Mouse (Mus musculus): ENCODE results near the gene Med12l. TPM values are rescaled to one million over a fixed set of nuclear protein-coding genes. Genes with fewer than 3 reads are reported as not detected.

Gene Med12l
- polyA plus RNA-seq, 1 experiment, result 11.7 TPM

GRCm38 (mm10) chr3:59155404-59155803, 149.8 kb downstream of the Med12l start:
- H3K4me3 ChIP-seq (ENCODE audit: low read depth, low read length), result no peak overlapping the region
- TF ChIP-seq CTCF (IDR thresholded peaks at IDR 0.05; ENCODE audit: low read depth, low read length) (no peak), POLR2A (IDR thresholded peaks at IDR 0.05; ENCODE audit: insufficient read depth, low read length) (no peak), EP300 (IDR thresholded peaks at IDR 0.05; ENCODE audit: insufficient read depth, low read depth, low read length) (no peak)
- no peaks in the 10 kb centered on the region for H3K27me3 ChIP-seq (ENCODE audit: control insufficient read depth, insufficient read depth, low read length, poor library complexity, severe bottlenecking)
- no peak overlapping the region for H3K27ac ChIP-seq (ENCODE audit: insufficient read depth, low read length)
- no peaks in the 10 kb centered on the region for H3K9me3 ChIP-seq (replicated peaks; ENCODE audit: control insufficient read depth, insufficient read depth, low read length, poor library complexity, severe bottlenecking)
- H3K4me1 ChIP-seq (ENCODE audit: control insufficient read depth, insufficient read depth, low read length), result no peaks in the 10 kb centered on the region
- H3K36me3 ChIP-seq (ENCODE audit: control insufficient read depth, insufficient read depth, low read length, poor library complexity, severe bottlenecking), result no peaks in the 10 kb centered on the region
- H3K9ac ChIP-seq (ENCODE audit: low read depth, poor library complexity, severe bottlenecking), result no peak overlapping the region

GRCm38 (mm10) chr3:59157048-59157447, 151.4 kb downstream of the Med12l start:
- no peaks in the 10 kb centered on the region for H3K9me3 ChIP-seq (replicated peaks; ENCODE audit: control insufficient read depth, insufficient read depth, low read length, poor library complexity, severe bottlenecking)
- H3K4me1 ChIP-seq (ENCODE audit: control insufficient read depth, insufficient read depth, low read length), result no peaks in the 10 kb centered on the region
- H3K27me3 ChIP-seq (ENCODE audit: control insufficient read depth, insufficient read depth, low read length, poor library complexity, severe bottlenecking), result no peaks in the 10 kb centered on the region
- TF ChIP-seq POLR2A (IDR thresholded peaks at IDR 0.05; ENCODE audit: insufficient read depth, low read length), result no peak
- TF ChIP-seq CTCF (IDR thresholded peaks at IDR 0.05; ENCODE audit: low read depth, low read length), result no peak
- TF ChIP-seq EP300 (IDR thresholded peaks at IDR 0.05; ENCODE audit: insufficient read depth, low read depth, low read length), result no peak
- no peak overlapping the region for H3K4me3 ChIP-seq (ENCODE audit: low read depth, low read length)
- no peaks in the 10 kb centered on the region for H3K36me3 ChIP-seq (ENCODE audit: control insufficient read depth, insufficient read depth, low read length, poor library complexity, severe bottlenecking)
- H3K27ac ChIP-seq (ENCODE audit: insufficient read depth, low read length), result no peak overlapping the region
- H3K9ac ChIP-seq (ENCODE audit: low read depth, poor library complexity, severe bottlenecking), result no peak overlapping the region

GRCm38 (mm10) chr3:59160465-59160864, 154.8 kb downstream of the Med12l start:
- Histone ChIP-seq H3K9ac (ENCODE audit: low read depth, poor library complexity, severe bottlenecking) (no peak overlapping the region), H3K36me3 (ENCODE audit: control insufficient read depth, insufficient read depth, low read length, poor library complexity, severe bottlenecking) (no peaks in the 10 kb centered on the region), H3K9me3 (replicated peaks; ENCODE audit: control insufficient read depth, insufficient read depth, low read length, poor library complexity, severe bottlenecking) (no peaks in the 10 kb centered on the region), H3K4me1 (ENCODE audit: control insufficient read depth, insufficient read depth, low read length) (no peaks in the 10 kb centered on the region), H3K27ac (ENCODE audit: insufficient read depth, low read length) (no peak overlapping the region), H3K4me3 (ENCODE audit: low read depth, low read length) (no peak overlapping the region), H3K27me3 (ENCODE audit: control insufficient read depth, insufficient read depth, low read length, poor library complexity, severe bottlenecking) (no peaks in the 10 kb centered on the region)
- TF ChIP-seq CTCF (IDR thresholded peaks at IDR 0.05; ENCODE audit: low read depth, low read length) (no peak), POLR2A (IDR thresholded peaks at IDR 0.05; ENCODE audit: insufficient read depth, low read length) (no peak), EP300 (IDR thresholded peaks at IDR 0.05; ENCODE audit: insufficient read depth, low read depth, low read length) (no peak)

DNA sequence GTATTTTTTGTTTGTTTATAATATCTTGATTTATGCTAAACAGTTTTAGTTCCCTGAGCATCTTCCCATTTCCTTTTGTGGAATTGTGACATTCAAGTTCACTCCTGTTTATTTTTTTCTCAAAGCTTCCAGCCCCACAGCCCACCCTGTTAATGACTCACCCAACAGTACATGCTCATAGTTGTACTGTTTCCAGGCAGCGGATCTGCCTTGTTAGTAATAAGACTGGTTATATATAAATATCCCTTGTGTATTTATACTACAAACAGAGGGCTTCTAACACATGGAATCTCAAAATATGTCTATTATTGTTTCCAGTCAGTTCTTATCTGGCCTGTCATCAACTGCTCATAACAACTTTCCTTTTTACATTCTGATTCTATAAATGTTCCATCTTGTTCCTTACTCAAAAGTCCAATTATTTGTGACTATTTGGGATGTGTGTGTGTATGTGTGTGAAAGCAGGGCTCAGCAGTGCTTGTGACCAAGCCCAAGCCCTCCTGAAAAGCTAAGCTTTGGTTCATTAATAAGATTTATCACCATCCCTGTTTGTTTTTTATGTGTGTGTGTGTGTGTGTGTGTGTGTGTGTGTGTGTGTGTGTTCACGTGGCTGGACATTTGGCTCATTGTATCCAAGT, 161.9 kb downstream of the Med12l start:
- no peak overlapping the region for H3K27ac ChIP-seq (ENCODE audit: insufficient read depth, low read length)

DNA sequence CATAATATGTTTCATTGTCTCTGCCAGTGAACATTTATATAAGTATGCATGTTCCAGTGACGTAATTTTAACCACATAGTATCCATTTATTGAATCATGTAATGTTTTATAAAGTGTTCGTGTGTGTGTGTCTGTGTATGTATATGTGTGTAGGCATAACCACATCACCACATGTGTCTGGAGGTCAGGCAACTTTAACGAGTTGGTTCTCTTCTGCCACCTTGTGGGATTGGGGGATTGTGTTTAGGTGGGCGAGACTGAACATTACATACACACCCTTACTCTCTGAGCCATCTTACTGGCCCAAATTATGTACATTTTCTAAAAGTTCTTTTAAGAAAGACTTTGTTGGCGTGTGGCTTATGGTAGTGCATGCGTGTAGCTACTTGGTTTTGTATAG, 162.9 kb downstream of the Med12l start:
- TF ChIP-seq POLR2A (IDR thresholded peaks at IDR 0.05; ENCODE audit: insufficient read depth, low read length) (no peak), EP300 (IDR thresholded peaks at IDR 0.05; ENCODE audit: insufficient read depth, low read depth, low read length) (no peak), CTCF (IDR thresholded peaks at IDR 0.05; ENCODE audit: low read depth, low read length) (no peak)
- H3K27ac ChIP-seq (ENCODE audit: insufficient read depth, low read length), result no peak overlapping the region
- no peaks in the 10 kb centered on the region for H3K9me3 ChIP-seq (replicated peaks; ENCODE audit: control insufficient read depth, insufficient read depth, low read length, poor library complexity, severe bottlenecking)
- H3K9ac ChIP-seq (ENCODE audit: low read depth, poor library complexity, severe bottlenecking), result no peak overlapping the region
- H3K4me3 ChIP-seq (ENCODE audit: low read depth, low read length), result no peak overlapping the region
- H3K27me3 ChIP-seq (ENCODE audit: control insufficient read depth, insufficient read depth, low read length, poor library complexity, severe bottlenecking), result no peaks in the 10 kb centered on the region
- H3K36me3 ChIP-seq (ENCODE audit: control insufficient read depth, insufficient read depth, low read length, poor library complexity, severe bottlenecking), result no peaks in the 10 kb centered on the region
- no peaks in the 10 kb centered on the region for H3K4me1 ChIP-seq (ENCODE audit: control insufficient read depth, insufficient read depth, low read length)

More for the DNA sequence above, 161.9 kb downstream of the Med12l start:
- no peak overlapping the region for H3K4me3 ChIP-seq (ENCODE audit: low read depth, low read length)
- no peak overlapping the region for H3K9ac ChIP-seq (ENCODE audit: low read depth, poor library complexity, severe bottlenecking)
- no peaks in the 10 kb centered on the region for H3K9me3 ChIP-seq (replicated peaks; ENCODE audit: control insufficient read depth, insufficient read depth, low read length, poor library complexity, severe bottlenecking)
- H3K36me3 ChIP-seq (ENCODE audit: control insufficient read depth, insufficient read depth, low read length, poor library complexity, severe bottlenecking), result no peaks in the 10 kb centered on the region
- H3K27me3 ChIP-seq (ENCODE audit: control insufficient read depth, insufficient read depth, low read length, poor library complexity, severe bottlenecking), result no peaks in the 10 kb centered on the region
- no peak for TF ChIP-seq EP300 (IDR thresholded peaks at IDR 0.05; ENCODE audit: insufficient read depth, low read depth, low read length)
- H3K4me1 ChIP-seq (ENCODE audit: control insufficient read depth, insufficient read depth, low read length), result no peaks in the 10 kb centered on the region

- Histone ChIP-seq H3K27ac (ENCODE audit: insufficient read depth, low read length) (no peak overlapping the region), H3K9ac (ENCODE audit: low read depth, poor library complexity, severe bottlenecking) (no peak overlapping the region), H3K9me3 (replicated peaks; ENCODE audit: control insufficient read depth, insufficient read depth, low read length, poor library complexity, severe bottlenecking) (no peaks in the 10 kb centered on the region), H3K4me1 (ENCODE audit: control insufficient read depth, insufficient read depth, low read length) (no peaks in the 10 kb centered on the region), H3K27me3 (ENCODE audit: control insufficient read depth, insufficient read depth, low read length, poor library complexity, severe bottlenecking) (no peaks in the 10 kb centered on the region), H3K4me3 (ENCODE audit: low read depth, low read length) (no peak overlapping the region), H3K36me3 (ENCODE audit: control insufficient read depth, insufficient read depth, low read length, poor library complexity, severe bottlenecking) (no peaks in the 10 kb centered on the region)
- TF ChIP-seq EP300 (IDR thresholded peaks at IDR 0.05; ENCODE audit: insufficient read depth, low read depth, low read length) (no peak), CTCF (IDR thresholded peaks at IDR 0.05; ENCODE audit: low read depth, low read length) (no peak), POLR2A (IDR thresholded peaks at IDR 0.05; ENCODE audit: insufficient read depth, low read length) (no peak)
Measured at GRCm38 (mm10) chr3:59169215-59169614, 163.6 kb downstream of the Med12l start.
